10 mouse cellular contexts compared by ENCODE assay signal in the genomic region with DNA sequence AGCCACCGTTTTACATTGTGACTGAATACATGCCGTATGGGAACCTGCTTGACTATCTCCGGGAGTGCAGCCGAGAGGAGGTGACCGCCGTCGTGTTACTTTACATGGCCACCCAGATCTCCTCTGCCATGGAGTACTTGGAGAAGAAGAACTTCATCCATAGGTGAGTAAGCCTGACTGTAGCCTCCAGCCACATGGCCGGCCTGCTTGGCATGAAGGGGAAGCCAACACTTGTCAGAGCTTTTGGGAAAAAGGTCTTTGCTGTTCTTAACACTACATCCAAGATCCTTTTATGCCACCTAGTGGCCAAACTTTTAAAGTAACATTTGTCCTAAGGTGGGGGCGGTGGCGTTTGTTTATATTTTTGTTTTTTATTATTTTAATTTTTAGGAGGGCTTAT. TPM values are rescaled to one million over a fixed set of nuclear protein-coding genes. Genes with fewer than 3 reads are reported as not detected.
A peak's percentile ranks its signal among the peaks of the same experiment; 100 is the strongest.
DNase-seq lines count a peak whose midpoint lies in the region; ATAC-seq and TF ChIP-seq lines count a peak whose summit lies in the region.
"Had no signal": no experiment of that assay in that cellular context is flagged by ENCODE, and none has a peak within 500 bp of the region (broad histone marks: within the 10 kb centered on the region; RNA-seq: fewer than 3 reads in every experiment).

No protein-coding gene starts in this region.

- 81% methylated on average over 10 of the region's 10 CpGs for WGBS in hindbrain, embryonic 15.5 days
- WGBS in hindbrain, embryonic 12.5 days, result 82% methylated on average over 10 of the region's 10 CpGs
- 76% methylated on average over 10 of the region's 10 CpGs for WGBS in intestine, embryonic 14.5 days
- 79% methylated on average over 10 of the region's 10 CpGs for WGBS in midbrain, embryonic 13.5 days

- H3K4me1 ChIP-seq in hindbrain, embryonic 15.5 days (replicated peaks), result no peaks in the 10 kb centered on the region
- no peaks in the 10 kb centered on the region for H3K4me1 ChIP-seq in hindbrain, embryonic 12.5 days
- no peaks in the 10 kb centered on the region for H3K4me1 ChIP-seq in ES-Bruce4 (ENCODE audit: control insufficient read depth, insufficient read depth, low read length)
- no peaks in the 10 kb centered on the region for H3K4me1 ChIP-seq in intestine, embryonic 14.5 days (replicated peaks; ENCODE audit: control insufficient read depth, insufficient read depth, low read length)
- no peaks in the 10 kb centered on the region for H3K4me1 ChIP-seq in midbrain, embryonic 13.5 days (replicated peaks)
- H3K4me1 ChIP-seq: embryonic facial prominence, embryonic 13.5 days; midbrain, embryonic 12.5 days had no signal

- no peak overlapping the region for H3K9ac ChIP-seq in hindbrain, embryonic 15.5 days
- H3K9ac ChIP-seq in hindbrain, embryonic 12.5 days, result no peak overlapping the region
- H3K9ac ChIP-seq in ES-Bruce4 (ENCODE audit: low read depth, poor library complexity, severe bottlenecking), result no peak overlapping the region
- no peak overlapping the region for H3K9ac ChIP-seq in intestine, embryonic 14.5 days (ENCODE audit: low read length)
- H3K9ac ChIP-seq in midbrain, embryonic 13.5 days (replicated peaks), result no peak overlapping the region
- H3K9ac ChIP-seq: embryonic facial prominence, embryonic 13.5 days; midbrain, embryonic 12.5 days had no signal

- H3K4me3 ChIP-seq in hindbrain, embryonic 15.5 days, result no peak overlapping the region
- no peak overlapping the region for H3K4me3 ChIP-seq in hindbrain, embryonic 12.5 days
- H3K4me3 ChIP-seq in ES-Bruce4 (ENCODE audit: low read depth, low read length), result no peak overlapping the region
- H3K4me3 ChIP-seq in intestine, embryonic 14.5 days (ENCODE audit: low read depth, low read length), result no peak overlapping the region
- H3K4me3 ChIP-seq in midbrain, embryonic 13.5 days (replicated peaks), result no peak overlapping the region
- H3K4me3 ChIP-seq: embryonic facial prominence, embryonic 13.5 days; midbrain, embryonic 12.5 days had no signal

- no peak for TF ChIP-seq POLR2A in ES-Bruce4 (IDR thresholded peaks at IDR 0.05; ENCODE audit: insufficient read depth, low read length)

- peak; percentile 64; the same call in 1 of the 2 replicates for ATAC-seq in hindbrain, embryonic 15.5 days (ENCODE audit: low FRiP score, low read depth)
- no peak for ATAC-seq in hindbrain, embryonic 12.5 days (ENCODE audit: low FRiP score)
- 0 out of 2 replicates have a peak, but pooled peaks have one; percentile 50 for ATAC-seq in intestine, embryonic 14.5 days (replicated peaks; ENCODE audit: low FRiP score, low TSS enrichment, low read depth)
- 0 out of 2 replicates have a peak, but pooled peaks have one; percentile 37 for ATAC-seq in midbrain, embryonic 13.5 days

- no peak overlapping the region for H3K4me2 ChIP-seq in hindbrain, embryonic 15.5 days
- no peak overlapping the region for H3K4me2 ChIP-seq in hindbrain, embryonic 12.5 days (replicated peaks)
- H3K4me2 ChIP-seq in intestine, embryonic 14.5 days (ENCODE audit: low read length), result no peak overlapping the region
- no peak overlapping the region for H3K4me2 ChIP-seq in midbrain, embryonic 13.5 days (replicated peaks)
- H3K4me2 ChIP-seq: embryonic facial prominence, embryonic 13.5 days; midbrain, embryonic 12.5 days had no signal

- peaks cover 52% of the 10 kb centered on the region for H3K36me3 ChIP-seq in hindbrain, embryonic 15.5 days
- peaks cover 56% of the 10 kb centered on the region for H3K36me3 ChIP-seq in hindbrain, embryonic 12.5 days
- peaks cover 58% of the 10 kb centered on the region for H3K36me3 ChIP-seq in ES-Bruce4 (ENCODE audit: control insufficient read depth, insufficient read depth, low read length, poor library complexity, severe bottlenecking)
- H3K36me3 ChIP-seq in intestine, embryonic 14.5 days (ENCODE audit: control insufficient read depth, insufficient read depth, low read length), result peaks cover 84% of the 10 kb centered on the region
- peaks cover 75% of the 10 kb centered on the region for H3K36me3 ChIP-seq in midbrain, embryonic 13.5 days

- DNase-seq in cerebellum, postnatal 14 days, result peak; percentile 58 to 70
- DNase-seq in intestine, embryonic 14.5 days (ENCODE audit: low spot score), result peak; percentile 60
- no peak for DNase-seq in urinary bladder, adult 18-20 months (ENCODE audit: low spot score in 2 of 2)
- DNase-seq in spleen, adult 18-20 months, result no peak

- H3K9me3 ChIP-seq in hindbrain, embryonic 15.5 days, result no peaks in the 10 kb centered on the region
- H3K9me3 ChIP-seq in hindbrain, embryonic 12.5 days (replicated peaks), result no peaks in the 10 kb centered on the region
- no peaks in the 10 kb centered on the region for H3K9me3 ChIP-seq in ES-Bruce4 (replicated peaks; ENCODE audit: control insufficient read depth, insufficient read depth, low read length, poor library complexity, severe bottlenecking)
- no peaks in the 10 kb centered on the region for H3K9me3 ChIP-seq in intestine, embryonic 14.5 days (ENCODE audit: control insufficient read depth, low read length)
- H3K9me3 ChIP-seq in midbrain, embryonic 13.5 days, result no peaks in the 10 kb centered on the region
- H3K9me3 ChIP-seq: embryonic facial prominence, embryonic 13.5 days; midbrain, embryonic 12.5 days had no signal

- H3K27ac ChIP-seq in hindbrain, embryonic 15.5 days (replicated peaks), result no peak overlapping the region
- no peak overlapping the region for H3K27ac ChIP-seq in hindbrain, embryonic 12.5 days
- H3K27ac ChIP-seq in ES-Bruce4 (ENCODE audit: insufficient read depth, low read length), result no peak overlapping the region
- no peak overlapping the region for H3K27ac ChIP-seq in intestine, embryonic 14.5 days (ENCODE audit: low read depth)
- no peak overlapping the region for H3K27ac ChIP-seq in midbrain, embryonic 13.5 days
- H3K27ac ChIP-seq: embryonic facial prominence, embryonic 13.5 days; midbrain, embryonic 12.5 days had no signal

- H3K27me3 ChIP-seq in hindbrain, embryonic 15.5 days, result no peaks in the 10 kb centered on the region
- H3K27me3 ChIP-seq in hindbrain, embryonic 12.5 days, result no peaks in the 10 kb centered on the region
- H3K27me3 ChIP-seq in ES-Bruce4 (ENCODE audit: control insufficient read depth, insufficient read depth, low read length, poor library complexity, severe bottlenecking), result no peaks in the 10 kb centered on the region
- no peaks in the 10 kb centered on the region for H3K27me3 ChIP-seq in intestine, embryonic 14.5 days (replicated peaks; ENCODE audit: control insufficient read depth, insufficient read depth, low read length)
- no peaks in the 10 kb centered on the region for H3K27me3 ChIP-seq in midbrain, embryonic 13.5 days
- H3K27me3 ChIP-seq: embryonic facial prominence, embryonic 13.5 days; midbrain, embryonic 12.5 days had no signal

- TF ChIP-seq EP300 in ES-Bruce4 (IDR thresholded peaks at IDR 0.05; ENCODE audit: insufficient read depth, low read depth, low read length), result no peak

- TF ChIP-seq CTCF in ES-Bruce4 (IDR thresholded peaks at IDR 0.05; ENCODE audit: low read depth, low read length), result peak; percentile 3

RNA-seq across cellular contexts. Expression of a gene that starts 41.1 kb away (rescaled TPM):
- polyA plus RNA-seq in hindbrain, embryonic 15.5 days (2015; fragmentation: Nextera tagmentation; extraction: Ambion mirVana), result 3.4 and 4.1 TPM in 2 replicates
- 5.0 and 6.5 TPM in 2 replicates for polyA plus RNA-seq in hindbrain, embryonic 12.5 days (2016; fragmentation: Nextera tagmentation; extraction: Ambion mirVana)
- polyA plus RNA-seq in ES-Bruce4 (2011; ENCODE audit: insufficient read depth, insufficient read length, low read depth, missing spikeins), result 26.9 and 27.9 TPM in 2 replicates
- 6.3 and 6.4 TPM in 2 replicates for polyA plus RNA-seq in intestine, embryonic 14.5 days (2014; fragmentation: Nextera tagmentation; extraction: Ambion mirVana)
- polyA plus RNA-seq in midbrain, embryonic 13.5 days (2015; fragmentation: Nextera tagmentation; extraction: Ambion mirVana), result 2.4 and 3.4 TPM in 2 replicates

Comparison
In these comparisons a context has a peak if more than half of its experiments do, and no peak if none do; other contexts are left out.
1. DNase-seq: peak in cerebellum, postnatal 14 days (2 of 2) and intestine, embryonic 14.5 days (single experiment); none in urinary bladder, adult 18-20 months (0 of 2) and spleen, adult 18-20 months (0 of 2).